Mouse (Mus musculus): ENCODE measurements around the gene Agtr1b. TPM values are rescaled to one million over a fixed set of nuclear protein-coding genes. Genes with fewer than 3 reads are reported as not detected.

Gene Agtr1b
- 0.26 and 0.27 TPM in 2 replicates for polyA plus RNA-seq (2015; fragmentation: Nextera tagmentation; extraction: Ambion mirVana)

DNA sequence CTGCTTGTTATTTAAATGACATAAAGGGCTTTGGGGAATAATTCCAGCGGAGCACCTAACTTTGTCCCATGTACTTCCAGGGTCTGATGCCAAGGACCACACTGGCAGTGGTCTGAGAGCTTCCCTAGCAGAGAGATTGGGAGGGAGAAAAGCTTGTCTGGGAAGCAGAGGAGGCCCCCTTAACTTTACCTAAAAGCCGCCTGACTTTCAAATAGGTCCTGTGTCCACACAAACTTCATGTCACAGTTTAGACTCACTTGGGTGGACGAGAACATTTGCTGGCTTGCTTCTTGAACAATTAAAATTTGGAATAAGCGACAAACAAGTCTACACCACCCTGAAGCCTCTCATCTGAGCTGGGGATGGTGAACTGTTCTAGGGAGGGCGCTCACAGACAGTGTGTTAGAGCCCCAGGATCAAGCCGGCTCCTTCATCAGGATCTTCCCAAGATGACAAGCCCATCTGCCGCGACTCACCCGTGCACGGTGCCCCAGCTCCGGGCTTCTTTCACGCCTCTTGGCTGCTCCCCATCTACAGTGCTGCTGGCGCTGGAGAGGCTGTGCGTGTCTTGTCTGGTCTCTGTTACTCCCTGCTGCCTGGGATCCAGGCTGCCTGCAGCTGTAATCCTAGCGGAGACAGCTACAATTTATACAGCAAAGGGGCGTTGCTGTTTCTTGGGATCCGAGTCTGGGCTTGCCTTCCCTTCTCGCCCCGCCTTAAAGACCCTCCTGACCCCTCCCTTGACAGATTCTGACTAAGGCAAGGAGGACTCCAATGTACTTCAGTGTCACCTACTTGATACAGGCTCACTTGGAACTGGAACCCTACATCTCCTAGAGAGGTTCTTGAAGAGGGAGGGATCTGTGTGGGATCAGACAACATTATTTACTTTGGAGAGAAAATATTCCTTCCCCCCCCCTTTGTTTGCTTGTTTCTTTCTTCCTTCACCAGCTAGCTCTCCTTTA is at the start of gene Agtr1b:
TSS of gene Agtr1b (minus strand) at position 620 of the 965 bp plus-strand sequence.
- WGBS = 14% methylated on average over 19 of the region's 19 CpGs
- peaks cover 11% of the 10 kb centered on the region for H3K4me1 ChIP-seq (replicated peaks)
- H3K4me3 ChIP-seq = peak within 1 kb of the TSS; percentile 30
- peak; percentile 91 for ATAC-seq (ENCODE audit: low FRiP score)
- H3K9ac ChIP-seq = peak within 1 kb of the TSS; percentile 63
- no peak within 1 kb of the TSS for H3K27ac ChIP-seq
- no peaks in the 10 kb centered on the region for H3K9me3 ChIP-seq
- 0 out of 2 replicates have a peak, but pooled peaks cover 2% of the 10 kb centered on the region for H3K27me3 ChIP-seq
- peak within 1 kb of the TSS; percentile 56 for H3K4me2 ChIP-seq
- no peaks in the 10 kb centered on the region for H3K36me3 ChIP-seq

DNA sequence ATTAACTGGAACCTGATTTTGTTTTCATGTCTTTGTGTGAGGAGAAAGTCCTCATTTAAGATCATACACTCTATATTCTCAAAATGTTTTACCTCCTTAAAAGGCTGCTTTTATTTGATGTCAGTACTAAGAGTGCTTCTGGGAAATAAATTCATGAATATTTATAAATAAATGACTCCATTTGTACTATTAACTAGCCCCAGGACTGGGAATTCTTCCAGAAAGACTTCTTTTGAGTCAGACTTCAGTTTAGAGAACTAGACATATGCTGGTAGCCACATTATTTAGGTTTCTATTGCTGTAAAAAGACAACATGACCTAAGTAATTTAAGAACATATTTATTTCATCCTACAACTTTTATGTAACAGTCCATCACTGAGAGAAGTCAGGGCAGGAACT is 13.4 kb downstream of the Agtr1b start:
- Histone ChIP-seq H3K27ac (no peak overlapping the region), H3K4me1 (replicated peaks) (no peaks in the 10 kb centered on the region), H3K4me3 (no peak overlapping the region), H3K9me3 (no peaks in the 10 kb centered on the region), H3K36me3 (no peaks in the 10 kb centered on the region), H3K27me3 (no peaks in the 10 kb centered on the region), H3K4me2 (no peak overlapping the region), H3K9ac (no peak overlapping the region)
- no peak for ATAC-seq (ENCODE audit: low FRiP score)

DNA sequence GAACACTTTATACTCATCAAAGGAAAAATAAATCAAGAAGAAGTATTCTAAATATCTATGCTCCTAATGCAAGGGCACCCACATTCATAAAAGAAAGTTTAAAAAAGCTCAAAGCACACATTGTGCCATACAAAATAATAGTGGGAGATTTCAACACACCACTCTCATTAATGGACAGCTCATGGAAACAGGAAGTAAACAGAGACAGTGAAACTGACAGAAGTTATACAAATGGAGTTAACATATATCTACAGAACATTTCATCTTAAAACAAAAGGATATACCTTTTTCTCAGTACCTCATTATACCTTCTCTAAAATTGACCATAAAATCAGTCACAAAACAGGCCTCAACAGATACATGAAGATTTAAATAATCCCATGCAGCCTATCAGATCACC is 18.8 kb downstream of the Agtr1b start:
- no peak overlapping the region for H3K27ac ChIP-seq
- H3K4me3 ChIP-seq = no peak overlapping the region
- H3K27me3 ChIP-seq = no peaks in the 10 kb centered on the region
- H3K36me3 ChIP-seq = no peaks in the 10 kb centered on the region
- H3K9ac ChIP-seq = no peak overlapping the region
- H3K4me2 ChIP-seq = no peak overlapping the region
- ATAC-seq (ENCODE audit: low FRiP score) = no peak
- H3K9me3 ChIP-seq = no peaks in the 10 kb centered on the region
- H3K4me1 ChIP-seq (replicated peaks) = no peaks in the 10 kb centered on the region

DNA sequence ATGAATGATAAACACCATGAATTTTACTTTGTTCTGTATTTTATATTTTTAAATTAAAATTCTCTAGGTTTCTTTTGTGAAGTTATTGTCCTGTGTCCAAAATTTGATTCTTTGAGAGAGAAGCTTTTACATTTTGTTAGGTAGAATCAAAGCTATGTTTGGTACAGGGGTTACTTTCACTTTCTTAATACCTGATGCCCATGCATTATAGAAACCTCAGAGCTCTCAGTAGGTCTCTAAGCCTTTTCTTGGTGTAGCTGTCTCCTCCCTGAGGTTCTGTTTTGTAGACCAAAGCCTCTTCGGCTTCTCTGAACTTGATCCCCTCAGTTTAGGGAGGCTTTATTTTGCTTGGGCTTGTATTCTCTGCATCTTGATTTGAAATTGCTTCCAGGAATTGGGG is 26.6 kb downstream of the Agtr1b start:
- no peak overlapping the region for H3K4me2 ChIP-seq
- H3K9ac ChIP-seq = no peak overlapping the region
- ATAC-seq (ENCODE audit: low FRiP score) = no peak
- no peaks in the 10 kb centered on the region for H3K9me3 ChIP-seq
- 90% methylated on average over 1 of the region's 1 CpGs for WGBS
- no peak overlapping the region for H3K27ac ChIP-seq
- H3K27me3 ChIP-seq = no peaks in the 10 kb centered on the region
- H3K4me1 ChIP-seq (replicated peaks) = no peaks in the 10 kb centered on the region
- H3K4me3 ChIP-seq = no peak overlapping the region
- no peaks in the 10 kb centered on the region for H3K36me3 ChIP-seq

DNA sequence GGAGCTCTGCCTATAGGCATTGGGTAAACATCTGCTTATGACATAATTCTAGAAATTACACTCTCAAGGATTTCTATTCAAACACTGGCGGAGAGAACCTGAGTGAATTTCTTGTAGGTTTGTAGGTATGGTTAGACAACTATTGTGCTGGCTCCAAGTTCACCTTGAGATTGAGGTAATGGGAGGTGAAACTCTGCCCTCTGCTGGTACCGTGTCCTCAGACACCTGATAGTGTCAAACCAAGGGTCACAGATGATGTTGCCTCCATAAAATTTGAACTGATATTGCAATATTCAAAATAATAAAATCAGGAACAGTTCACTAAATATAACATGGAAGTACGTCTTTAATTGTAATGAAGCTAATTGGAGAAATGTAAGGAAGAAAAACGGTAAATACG is 32.3 kb downstream of the Agtr1b start:
- no peaks in the 10 kb centered on the region for H3K4me1 ChIP-seq (replicated peaks)
- H3K27ac ChIP-seq = no peak overlapping the region
- WGBS = 63% methylated on average over 5 of the region's 5 CpGs
- H3K27me3 ChIP-seq = no peaks in the 10 kb centered on the region
- H3K4me3 ChIP-seq = no peak overlapping the region
- no peaks in the 10 kb centered on the region for H3K9me3 ChIP-seq
- no peak for ATAC-seq (ENCODE audit: low FRiP score)
- no peaks in the 10 kb centered on the region for H3K36me3 ChIP-seq
- H3K9ac ChIP-seq = no peak overlapping the region
- no peak overlapping the region for H3K4me2 ChIP-seq

DNA sequence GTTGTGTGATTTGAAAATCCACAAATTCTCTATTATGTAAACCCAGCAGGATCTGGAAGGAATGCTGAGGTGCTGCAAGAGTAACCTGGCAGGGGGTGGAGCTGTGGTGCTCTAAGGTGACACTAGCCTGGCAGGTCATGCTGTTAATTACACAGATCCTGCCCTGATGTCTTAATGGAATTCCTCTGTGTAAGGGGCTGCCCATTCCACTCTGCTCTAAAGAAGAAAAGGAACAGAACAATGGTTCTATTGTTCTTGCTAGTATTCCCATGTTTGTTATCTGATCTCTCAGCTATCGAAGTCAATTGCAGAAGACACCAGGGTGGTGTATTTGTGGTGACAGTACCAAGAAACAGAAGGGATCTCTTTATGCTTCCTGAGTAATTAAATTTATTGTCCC is 49.7 kb downstream of the Agtr1b start:
- Histone ChIP-seq H3K9me3 (no peaks in the 10 kb centered on the region), H3K27ac (no peak overlapping the region), H3K4me1 (replicated peaks) (no peaks in the 10 kb centered on the region), H3K4me2 (no peak overlapping the region), H3K27me3 (no peaks in the 10 kb centered on the region), H3K36me3 (no peaks in the 10 kb centered on the region), H3K4me3 (no peak overlapping the region), H3K9ac (no peak overlapping the region)
- WGBS = 9% methylated on average over 1 of the region's 1 CpGs
- ATAC-seq (ENCODE audit: low FRiP score) = no peak

DNA sequence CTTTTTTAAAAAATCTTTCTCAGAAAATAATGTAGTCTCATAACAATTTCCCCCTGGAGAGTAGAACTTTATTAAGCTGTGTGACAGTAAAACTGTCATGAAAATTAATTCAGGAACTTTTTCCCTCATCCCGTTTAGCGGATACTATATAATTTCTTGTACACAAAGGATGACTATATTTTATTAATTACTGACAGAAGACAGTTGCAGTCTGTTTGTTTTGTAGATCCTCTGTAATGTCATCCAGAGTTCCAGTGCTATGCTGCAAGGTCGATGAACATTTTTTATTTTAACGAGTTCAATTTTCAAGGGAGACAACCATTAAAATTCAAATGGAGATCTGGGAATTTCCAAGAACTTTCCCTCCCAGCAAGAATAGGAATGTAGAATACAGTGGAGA is 57.8 kb downstream of the Agtr1b start:
- no peaks in the 10 kb centered on the region for H3K4me1 ChIP-seq (replicated peaks)
- no peak overlapping the region for H3K27ac ChIP-seq
- WGBS = 91% methylated on average over 4 of the region's 4 CpGs
- no peaks in the 10 kb centered on the region for H3K27me3 ChIP-seq
- H3K9me3 ChIP-seq = no peaks in the 10 kb centered on the region
- H3K9ac ChIP-seq = no peak overlapping the region
- no peaks in the 10 kb centered on the region for H3K36me3 ChIP-seq
- no peak for ATAC-seq (ENCODE audit: low FRiP score)
- H3K4me2 ChIP-seq = no peak overlapping the region
- H3K4me3 ChIP-seq = no peak overlapping the region

DNA sequence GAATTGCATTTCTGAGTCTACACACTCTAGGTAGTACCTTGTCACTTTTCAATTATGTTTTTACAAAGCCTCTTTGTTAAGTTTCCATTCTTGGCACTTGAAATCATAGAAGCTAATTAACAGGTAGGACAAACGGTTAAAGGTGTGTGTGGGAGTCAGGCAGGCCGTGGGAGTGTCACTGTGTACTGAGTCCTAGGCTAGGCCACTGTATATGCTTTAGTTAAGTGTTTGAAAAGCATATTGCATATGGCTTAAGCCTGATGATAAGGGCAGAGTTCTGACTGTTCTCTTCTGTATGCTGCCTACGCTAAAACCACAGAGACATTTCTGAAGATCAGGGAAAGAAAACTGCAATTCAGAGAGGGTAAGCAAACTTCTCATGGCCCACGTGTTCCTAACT is 59.7 kb downstream of the Agtr1b start:
- ATAC-seq (ENCODE audit: low FRiP score) = no peak
- WGBS = 89% methylated on average over 4 of the region's 4 CpGs

DNA sequence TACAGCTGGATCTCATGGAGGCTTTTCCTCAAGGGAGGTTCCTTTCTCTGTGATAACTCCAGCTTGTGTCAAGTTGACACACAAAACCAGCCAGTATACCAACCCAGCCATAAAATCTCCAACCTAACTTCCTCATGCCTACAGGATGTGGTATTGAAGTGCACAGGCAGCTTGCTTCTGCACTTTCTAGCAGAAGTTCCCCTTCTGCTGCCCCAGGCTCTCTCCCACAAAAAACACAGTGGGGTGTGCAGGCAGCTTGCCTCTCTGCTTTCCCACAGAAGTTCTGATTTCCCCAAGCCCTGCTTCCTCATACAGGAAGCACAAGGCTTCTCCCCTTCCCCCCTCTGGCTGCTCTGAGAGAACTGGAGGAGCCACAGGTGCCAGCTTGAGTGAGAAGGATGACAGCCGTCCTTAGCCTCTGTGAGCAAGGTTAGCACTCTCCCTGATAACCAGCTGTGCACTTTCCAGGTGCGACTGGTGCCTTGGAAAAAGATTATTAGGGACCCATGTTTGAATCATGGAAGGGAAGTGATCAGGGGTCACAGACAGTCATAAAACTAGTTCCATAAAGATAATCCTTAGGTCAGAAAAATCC is 62.1 kb downstream of the Agtr1b start:
- no peak for ATAC-seq (ENCODE audit: low FRiP score)
- no peak overlapping the region for H3K9ac ChIP-seq
- H3K4me3 ChIP-seq = no peak overlapping the region
- no peaks in the 10 kb centered on the region for H3K36me3 ChIP-seq
- no peak overlapping the region for H3K4me2 ChIP-seq
- H3K9me3 ChIP-seq = no peaks in the 10 kb centered on the region
- WGBS = 56% methylated on average over 2 of the region's 2 CpGs
- no peak overlapping the region for H3K27ac ChIP-seq
- no peaks in the 10 kb centered on the region for H3K4me1 ChIP-seq (replicated peaks)
- H3K27me3 ChIP-seq = no peaks in the 10 kb centered on the region

More for the DNA sequence above, 59.7 kb downstream of the Agtr1b start:
- H3K4me1 ChIP-seq (replicated peaks) = no peaks in the 10 kb centered on the region
- H3K4me2 ChIP-seq = no peak overlapping the region
- H3K9me3 ChIP-seq = no peaks in the 10 kb centered on the region
- H3K4me3 ChIP-seq = no peak overlapping the region
- H3K27ac ChIP-seq = no peak overlapping the region
- H3K27me3 ChIP-seq = no peaks in the 10 kb centered on the region
- no peak overlapping the region for H3K9ac ChIP-seq
- H3K36me3 ChIP-seq = no peaks in the 10 kb centered on the region

DNA sequence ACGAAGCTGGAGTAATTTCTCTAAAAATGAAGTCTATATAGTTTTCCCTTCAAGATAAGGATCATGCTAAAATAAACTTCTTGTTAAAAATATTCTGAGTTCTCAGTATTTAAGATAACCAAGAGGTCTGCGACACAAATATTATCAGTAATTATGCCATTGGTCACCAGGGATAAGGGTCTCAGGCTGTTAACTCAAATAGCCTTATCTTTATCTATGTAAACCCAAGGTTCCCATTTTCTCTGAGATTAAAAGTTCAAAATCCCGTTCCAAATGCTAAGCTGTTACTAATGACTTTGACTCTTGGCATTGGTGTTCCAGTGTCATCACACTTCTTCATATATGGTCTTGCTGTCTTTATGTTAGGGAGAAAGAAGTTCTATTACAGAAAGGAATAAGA is 71.4 kb downstream of the Agtr1b start:
- H3K4me2 ChIP-seq = no peak overlapping the region
- ATAC-seq (ENCODE audit: low FRiP score) = no peak
- H3K27me3 ChIP-seq = no peaks in the 10 kb centered on the region
- no peaks in the 10 kb centered on the region for H3K36me3 ChIP-seq
- 87% methylated on average over 3 of the region's 3 CpGs for WGBS
- no peak overlapping the region for H3K4me3 ChIP-seq
- H3K9ac ChIP-seq = no peak overlapping the region
- H3K27ac ChIP-seq = no peak overlapping the region
- no peaks in the 10 kb centered on the region for H3K4me1 ChIP-seq (replicated peaks)
- no peaks in the 10 kb centered on the region for H3K9me3 ChIP-seq

DNA sequence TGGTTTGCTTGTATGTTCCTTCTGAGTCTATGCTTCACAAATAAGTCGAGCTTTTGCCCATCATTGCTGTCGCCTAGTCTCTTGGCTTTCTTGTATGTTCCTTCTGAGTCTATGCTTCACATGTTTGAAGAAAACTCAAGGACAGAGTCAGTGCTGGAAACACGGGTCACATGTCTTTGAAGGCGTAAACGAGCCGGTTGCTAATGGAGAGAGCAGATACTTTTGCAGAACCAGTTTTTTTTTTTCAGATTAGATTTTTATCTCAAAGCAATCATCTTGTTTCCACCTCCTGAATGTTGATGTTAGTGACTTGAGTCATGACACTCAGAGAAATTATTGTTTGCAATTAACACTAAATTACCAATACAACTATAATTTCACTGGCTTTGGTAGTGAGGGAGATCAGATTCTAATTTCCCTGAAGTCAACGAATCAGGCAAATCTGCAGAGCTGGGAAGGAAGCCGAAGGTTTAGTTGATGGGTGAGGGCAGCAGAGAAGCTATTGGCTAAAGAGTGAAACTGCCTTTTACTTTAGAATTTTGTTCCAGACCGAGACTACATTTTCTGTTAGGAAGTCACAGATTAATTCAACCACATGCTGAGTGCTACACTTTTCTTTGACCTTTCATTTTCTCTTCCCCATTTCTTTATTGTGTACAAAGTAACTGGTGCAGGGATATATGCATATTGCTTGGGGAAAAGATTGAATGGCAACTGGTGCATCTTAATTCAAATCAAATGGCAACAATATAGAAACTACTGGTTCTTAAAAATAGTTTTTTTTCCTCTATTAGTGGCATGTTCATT is 72.2 kb downstream of the Agtr1b start:
- no peak overlapping the region for H3K9ac ChIP-seq
- no peaks in the 10 kb centered on the region for H3K36me3 ChIP-seq
- ATAC-seq (ENCODE audit: low FRiP score) = no peak
- H3K4me1 ChIP-seq (replicated peaks) = no peaks in the 10 kb centered on the region
- no peak overlapping the region for H3K4me2 ChIP-seq
- no peaks in the 10 kb centered on the region for H3K27me3 ChIP-seq
- H3K4me3 ChIP-seq = no peak overlapping the region
- no peaks in the 10 kb centered on the region for H3K9me3 ChIP-seq
- 80% methylated on average over 9 of the region's 9 CpGs for WGBS
- no peak overlapping the region for H3K27ac ChIP-seq

DNA sequence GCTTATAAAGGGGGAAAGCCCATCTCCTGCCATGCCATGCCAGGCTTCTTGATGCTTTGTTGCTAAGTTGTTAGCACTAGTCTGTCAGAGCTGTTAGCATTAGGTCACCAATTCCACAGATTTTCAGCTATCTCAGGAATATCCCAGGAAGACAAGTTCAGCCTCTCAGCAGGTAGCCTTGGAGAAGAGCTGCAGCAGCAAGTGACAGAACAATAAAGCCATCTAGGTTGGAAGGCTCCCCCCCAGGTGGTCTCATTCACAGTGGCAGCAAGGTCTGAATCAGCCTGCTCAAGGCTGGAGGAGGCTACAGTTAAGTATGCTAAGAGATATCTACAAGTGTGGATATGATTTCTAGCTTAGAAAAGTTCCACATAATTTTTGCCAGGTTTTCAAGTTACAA is 75.6 kb downstream of the Agtr1b start:
- no peak overlapping the region for H3K27ac ChIP-seq
- H3K36me3 ChIP-seq = no peaks in the 10 kb centered on the region
- no peak overlapping the region for H3K9ac ChIP-seq
- no peaks in the 10 kb centered on the region for H3K4me1 ChIP-seq (replicated peaks)
- no peaks in the 10 kb centered on the region for H3K9me3 ChIP-seq
- ATAC-seq (ENCODE audit: low FRiP score) = no peak
- no peak overlapping the region for H3K4me3 ChIP-seq
- no peak overlapping the region for H3K4me2 ChIP-seq
- H3K27me3 ChIP-seq = no peaks in the 10 kb centered on the region

All from hindbrain, embryonic 13.5 days (tissue).